Mouse (Mus musculus): ENCODE measurements around the gene Rmnd1. TPM values are rescaled to one million over a fixed set of nuclear protein-coding genes. Genes with fewer than 3 reads are reported as not detected.

Gene Rmnd1
- 13.0 TPM for polyA plus RNA-seq (2015; fragmentation: Illumina TruSeq; extraction: RNeasy Lipid Tissue Mini Kit (QIAGEN cat#74804); ENCODE audit: insufficient read depth, low read depth, low replicate concordance)

DNA sequence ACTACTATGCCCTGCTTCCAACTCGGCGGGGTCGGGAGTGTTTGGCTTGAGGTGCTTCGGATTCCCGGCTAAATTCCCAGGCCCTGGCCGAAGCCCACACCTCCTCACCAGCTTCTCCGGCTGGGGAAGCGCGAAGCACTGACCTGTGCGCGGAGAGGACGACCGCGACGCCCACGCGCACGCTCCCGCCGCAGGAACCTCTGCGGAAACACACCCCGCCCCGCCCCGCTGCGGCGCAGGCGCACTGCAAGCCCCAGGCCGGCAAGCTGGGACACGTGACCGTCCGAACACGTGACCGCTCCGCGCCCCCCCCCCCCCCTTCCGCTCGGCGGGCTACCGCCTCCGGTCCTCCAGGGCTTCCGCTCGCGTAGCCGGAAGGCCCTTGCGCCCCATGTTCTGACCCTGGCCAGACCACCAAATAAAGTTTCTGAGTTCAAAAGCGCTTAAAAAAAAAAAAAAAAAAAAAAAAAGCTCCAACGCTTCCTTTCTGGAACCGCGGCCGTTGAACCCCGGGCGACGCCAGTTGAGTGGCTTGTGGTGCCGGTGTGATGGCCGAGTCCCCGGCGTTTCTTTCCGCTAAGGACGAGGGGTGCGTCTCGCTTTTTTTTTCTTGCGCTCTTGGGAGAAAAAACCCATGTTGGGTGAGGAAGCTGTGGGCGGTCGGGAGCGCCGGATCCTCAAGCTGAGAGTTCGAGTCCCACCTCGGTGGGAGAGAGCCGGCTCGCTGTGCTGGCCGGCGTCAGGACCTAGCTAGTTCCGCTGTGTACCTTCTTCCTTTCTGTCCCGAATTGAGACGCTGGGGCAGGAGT is at the start of gene Rmnd1, which contains the start of gene Armt1:
Gene Rmnd1 (minus strand): TSS at position 266 of the 809 bp plus-strand sequence.
Gene Armt1 (plus strand): TSS at position 345 of the 809 bp plus-strand sequence.

DNA sequence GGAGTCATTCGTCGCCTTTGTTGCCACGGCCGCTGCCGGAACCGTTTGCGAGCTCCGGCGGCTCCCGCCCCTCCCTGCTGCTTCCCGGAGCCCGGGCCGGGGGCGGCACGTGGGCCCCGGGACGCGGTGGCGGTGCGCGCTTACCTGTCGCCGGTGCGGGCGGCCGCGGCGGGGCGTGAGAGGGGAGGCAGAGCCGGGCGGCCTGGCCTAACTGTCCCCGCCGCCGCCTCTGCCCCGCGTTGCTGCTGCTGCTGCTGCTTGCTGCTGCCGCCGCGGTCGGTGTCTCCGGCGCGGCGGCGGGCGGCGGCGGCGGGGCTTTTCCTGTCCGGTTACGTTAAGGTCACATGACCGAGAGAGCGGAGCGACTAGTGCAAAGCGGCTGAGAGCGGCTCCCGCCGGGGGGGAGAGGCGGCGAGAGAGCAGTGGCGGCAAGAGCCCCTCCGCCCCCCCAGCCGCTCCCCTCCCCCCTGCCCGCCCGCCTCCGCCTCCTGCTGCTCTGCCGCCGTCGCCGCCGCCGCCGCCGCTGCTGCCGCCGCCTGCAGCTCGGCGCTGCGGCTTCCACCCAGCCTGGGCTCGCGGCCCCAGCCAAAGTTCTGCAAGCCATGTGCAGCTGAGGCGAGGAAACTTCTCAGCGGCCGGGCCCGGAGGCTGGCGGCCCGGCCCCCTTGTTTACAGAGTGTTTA is 44.3 kb downstream of the Rmnd1 start, which contains the start of gene Zbtb2:
Gene Zbtb2 (minus strand): TSS at position 408 of the 683 bp plus-strand sequence.

Other genes with a start within 250 kb of the Rmnd1 start
- gene Akap12, start 166.0 kb downstream of the Rmnd1 start, polyA plus RNA-seq (2015; fragmentation: Illumina TruSeq; extraction: RNeasy Lipid Tissue Mini Kit (QIAGEN cat#74804); ENCODE audit: insufficient read depth, low read depth, low replicate concordance) = 9.0 TPM
- 1.7 TPM for gene Zbtb2, start 44.3 kb downstream of the Rmnd1 start, polyA plus RNA-seq (2015; fragmentation: Illumina TruSeq; extraction: RNeasy Lipid Tissue Mini Kit (QIAGEN cat#74804); ENCODE audit: insufficient read depth, low read depth, low replicate concordance)
- 5.0 TPM for gene Armt1, start 79 bp upstream of the Rmnd1 start, polyA plus RNA-seq (2015; fragmentation: Illumina TruSeq; extraction: RNeasy Lipid Tissue Mini Kit (QIAGEN cat#74804); ENCODE audit: insufficient read depth, low read depth, low replicate concordance)
- gene Ccdc170, start 50.1 kb upstream of the Rmnd1 start, polyA plus RNA-seq (2015; fragmentation: Illumina TruSeq; extraction: RNeasy Lipid Tissue Mini Kit (QIAGEN cat#74804); ENCODE audit: insufficient read depth, low read depth, low replicate concordance) = 0.48 TPM
- gene Esr1, start 179.2 kb upstream of the Rmnd1 start, polyA plus RNA-seq (2015; fragmentation: Illumina TruSeq; extraction: RNeasy Lipid Tissue Mini Kit (QIAGEN cat#74804); ENCODE audit: insufficient read depth, low read depth, low replicate concordance) = 1.7 TPM

All from pancreas, adult 10 weeks (tissue).